In genomic region chr7:49400463-49400862, GRCm38 (mm10) we compare ENCODE assay signal across 10 mouse cellular contexts.
DNase-seq lines count a peak whose midpoint lies in the region; ATAC-seq and TF ChIP-seq lines count a peak whose summit lies in the region.
"Had no signal": no experiment of that assay in that cellular context is flagged by ENCODE, and none has a peak within 500 bp of the region (broad histone marks: within the 10 kb centered on the region; RNA-seq: fewer than 3 reads in every experiment).

No protein-coding gene starts in this region.

- no peak for TF ChIP-seq CTCF in forebrain, postnatal 0 days (IDR thresholded peaks at IDR 0.05; ENCODE audit: low read depth)

- 0 out of 2 replicates have a peak, but pooled peaks have one; percentile 21 for ATAC-seq in forebrain, embryonic 16.5 days
- ATAC-seq in forebrain, postnatal 0 days = no peak
- ATAC-seq in midbrain, embryonic 15.5 days (replicated peaks) = 0 out of 2 replicates have a peak, but pooled peaks have one; percentile 15
- ATAC-seq in midbrain, embryonic 14.5 days (ENCODE audit: low FRiP score, low TSS enrichment) = no peak

- no peak overlapping the region for H3K4me3 ChIP-seq in forebrain, embryonic 16.5 days (replicated peaks; ENCODE audit: low read length)
- no peak overlapping the region for H3K4me3 ChIP-seq in forebrain, postnatal 0 days (ENCODE audit: low read depth, low read length)
- no peak overlapping the region for H3K4me3 ChIP-seq in midbrain, embryonic 15.5 days
- no peak overlapping the region for H3K4me3 ChIP-seq in midbrain, embryonic 14.5 days (replicated peaks; ENCODE audit: low read depth, low read length)

- no peaks in the 10 kb centered on the region for H3K36me3 ChIP-seq in forebrain, embryonic 16.5 days (ENCODE audit: control insufficient read depth, insufficient read depth)
- no peaks in the 10 kb centered on the region; the same call in 1 of the 2 replicates for H3K36me3 ChIP-seq in forebrain, postnatal 0 days (ENCODE audit: insufficient read depth)
- H3K36me3 ChIP-seq in midbrain, embryonic 15.5 days (replicated peaks) = no peaks in the 10 kb centered on the region
- H3K36me3 ChIP-seq in midbrain, embryonic 14.5 days (ENCODE audit: control insufficient read depth, insufficient read depth, low read length) = no peaks in the 10 kb centered on the region

- WGBS in forebrain, embryonic 16.5 days = 82% methylated on average over 19 of the region's 19 CpGs
- 86% methylated on average over 19 of the region's 19 CpGs for WGBS in forebrain, postnatal 0 days
- WGBS in midbrain, embryonic 15.5 days = 92% methylated on average over 19 of the region's 19 CpGs
- WGBS in midbrain, embryonic 14.5 days = 93% methylated on average over 19 of the region's 19 CpGs

- H3K4me2 ChIP-seq in forebrain, embryonic 16.5 days (ENCODE audit: low read length) = no peak overlapping the region
- no peak overlapping the region for H3K4me2 ChIP-seq in forebrain, postnatal 0 days (ENCODE audit: low read depth)
- no peak overlapping the region for H3K4me2 ChIP-seq in midbrain, embryonic 15.5 days
- no peak overlapping the region for H3K4me2 ChIP-seq in midbrain, embryonic 14.5 days (ENCODE audit: low read length)

- no peaks in the 10 kb centered on the region for H3K27me3 ChIP-seq in forebrain, embryonic 16.5 days (replicated peaks; ENCODE audit: control insufficient read depth, insufficient read depth, low read length)
- no peaks in the 10 kb centered on the region for H3K27me3 ChIP-seq in forebrain, postnatal 0 days (ENCODE audit: insufficient read depth, low read length)
- no peaks in the 10 kb centered on the region for H3K27me3 ChIP-seq in midbrain, embryonic 15.5 days (replicated peaks)
- H3K27me3 ChIP-seq in midbrain, embryonic 14.5 days (ENCODE audit: control insufficient read depth, insufficient read depth, low read length) = no peaks in the 10 kb centered on the region

- no peak for DNase-seq in forebrain, postnatal 0 days
- no peak for DNase-seq in midbrain, embryonic 14.5 days
- peak; percentile 51 to 66 for DNase-seq in lung, adult 18-20 months
- peak; percentile 49 for DNase-seq in urinary bladder, adult 2 months (ENCODE audit: low spot score)
- no peak for DNase-seq in MN1 (ENCODE audit: low spot score)
- DNase-seq in cerebellum, adult 8-10 months = no peak
- DNase-seq: kidney, adult 2 months; right cerebral cortex, postnatal 4 days had no signal

- H3K9me3 ChIP-seq in forebrain, embryonic 16.5 days (ENCODE audit: control insufficient read depth, low read length) = no peaks in the 10 kb centered on the region
- no peaks in the 10 kb centered on the region for H3K9me3 ChIP-seq in forebrain, postnatal 0 days (ENCODE audit: low read length)
- H3K9me3 ChIP-seq in midbrain, embryonic 15.5 days = no peaks in the 10 kb centered on the region
- H3K9me3 ChIP-seq in midbrain, embryonic 14.5 days (ENCODE audit: control insufficient read depth, low read length) = no peaks in the 10 kb centered on the region

- no peak overlapping the region for H3K27ac ChIP-seq in forebrain, embryonic 16.5 days (ENCODE audit: low read length)
- no peak overlapping the region for H3K27ac ChIP-seq in forebrain, postnatal 0 days (ENCODE audit: low read depth, low read length)
- no peak overlapping the region for H3K27ac ChIP-seq in midbrain, embryonic 15.5 days
- no peak overlapping the region for H3K27ac ChIP-seq in midbrain, embryonic 14.5 days (replicated peaks; ENCODE audit: low read depth, low read length)

- H3K9ac ChIP-seq in forebrain, embryonic 16.5 days (replicated peaks; ENCODE audit: low read depth, low read length) = no peak overlapping the region
- H3K9ac ChIP-seq in forebrain, postnatal 0 days = no peak overlapping the region
- no peak overlapping the region for H3K9ac ChIP-seq in midbrain, embryonic 15.5 days
- no peak overlapping the region for H3K9ac ChIP-seq in midbrain, embryonic 14.5 days (replicated peaks; ENCODE audit: low read length)

- peaks cover 5% of the 10 kb centered on the region for H3K4me1 ChIP-seq in forebrain, embryonic 16.5 days (replicated peaks; ENCODE audit: control insufficient read depth, insufficient read depth, low read length)
- H3K4me1 ChIP-seq in forebrain, postnatal 0 days (ENCODE audit: insufficient read depth) = no peaks in the 10 kb centered on the region
- peaks cover 14% of the 10 kb centered on the region for H3K4me1 ChIP-seq in midbrain, embryonic 15.5 days
- H3K4me1 ChIP-seq in midbrain, embryonic 14.5 days (ENCODE audit: control insufficient read depth, insufficient read depth, low read length) = peaks cover 6% of the 10 kb centered on the region; the same call in 1 of the 2 replicates

Comparison
In these comparisons a context has a peak if more than half of its experiments do, and no peak if none do; other contexts are left out.
1. ATAC-seq: peak in forebrain, embryonic 16.5 days (single experiment) and midbrain, embryonic 15.5 days (single experiment); none in forebrain, postnatal 0 days (single experiment) and midbrain, embryonic 14.5 days (single experiment).
2. DNase-seq: peak in lung, adult 18-20 months (2 of 2) and urinary bladder, adult 2 months (single experiment); none in forebrain, postnatal 0 days (single experiment), midbrain, embryonic 14.5 days (single experiment), MN1 (single experiment) and cerebellum, adult 8-10 months (single experiment).